Mouse (Mus musculus): Measurements from ENCODE around the gene Hoxc9.

Gene Hoxc9

DNA sequence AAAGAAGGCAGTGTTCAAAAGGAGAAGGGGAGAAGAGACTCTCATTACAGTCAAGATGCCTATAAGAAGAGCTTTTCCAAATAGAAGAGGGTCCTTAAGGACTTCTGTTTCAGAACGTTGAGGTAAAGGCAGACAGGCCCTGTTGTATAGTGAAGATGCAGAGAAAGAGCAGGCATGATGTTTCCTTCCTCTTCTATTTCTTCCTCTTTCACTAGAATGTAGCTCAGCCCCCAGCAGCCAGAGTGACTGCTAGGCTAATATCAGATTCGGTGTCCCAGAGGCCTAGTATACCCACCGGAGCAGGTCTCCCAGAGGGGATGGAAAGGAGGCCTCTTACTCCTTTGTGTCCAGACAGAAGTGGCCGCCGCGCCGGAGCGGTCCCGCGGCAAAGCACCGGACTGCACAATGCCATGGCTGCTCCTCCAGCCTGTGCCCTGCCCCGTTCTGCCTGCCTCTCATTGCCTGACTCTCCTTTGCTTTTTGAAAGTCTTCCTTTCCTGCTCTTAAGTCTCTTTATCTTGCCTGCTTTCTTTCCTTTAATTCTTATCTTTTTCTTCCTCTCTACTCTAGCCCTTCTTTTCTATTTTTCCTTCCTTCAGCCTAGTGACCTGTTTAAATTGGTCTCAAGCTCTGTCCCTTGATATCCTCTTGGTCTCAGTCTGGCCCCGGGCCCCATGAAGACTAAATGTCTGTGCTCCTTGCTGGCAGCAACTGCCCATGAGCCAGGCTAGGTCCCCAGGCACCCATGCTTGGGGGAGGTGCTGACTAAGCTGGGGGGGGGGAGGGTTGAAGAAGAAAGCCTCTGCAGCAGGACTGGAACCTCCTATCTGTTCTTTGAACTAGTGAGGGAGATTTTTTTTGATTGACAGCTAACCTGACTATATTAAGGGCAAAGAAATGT lies 2.6 kb downstream of the Hoxc9 start:
- DNase-seq = no peak

GRCm38 (mm10) chr15:102979936-102980335 lies 3.7 kb downstream of the Hoxc9 start:
- DNase-seq = no peak

- DNase-seq = no peak
Observed at GRCm38 (mm10) chr15:102980352-102980751, 4.1 kb downstream of the Hoxc9 start.

DNA sequence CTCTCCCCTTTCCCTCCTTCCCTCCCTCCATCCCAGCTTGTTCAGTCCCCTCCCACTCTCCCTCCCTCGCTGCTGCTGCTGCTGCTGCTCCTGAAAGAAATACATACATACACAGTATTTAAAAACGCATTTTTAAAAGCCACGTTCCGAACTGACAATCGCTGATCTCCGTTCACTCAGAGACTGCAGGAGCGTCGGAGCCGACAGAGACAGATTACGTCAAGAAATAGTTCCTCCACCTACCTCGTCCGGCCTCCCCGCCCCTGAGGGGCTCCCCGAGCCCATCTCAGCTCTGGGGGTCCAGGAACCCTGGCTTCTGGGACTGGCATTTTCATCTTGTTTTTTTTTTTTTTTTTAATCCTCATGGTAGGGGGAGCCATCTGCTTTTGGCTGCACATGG lies 4.7 kb downstream of the Hoxc9 start:
- DNase-seq = no peak

GRCm38 (mm10) chr15:102981379-102982288 lies 5.4 kb downstream of the Hoxc9 start:
- no peak for DNase-seq

DNA sequence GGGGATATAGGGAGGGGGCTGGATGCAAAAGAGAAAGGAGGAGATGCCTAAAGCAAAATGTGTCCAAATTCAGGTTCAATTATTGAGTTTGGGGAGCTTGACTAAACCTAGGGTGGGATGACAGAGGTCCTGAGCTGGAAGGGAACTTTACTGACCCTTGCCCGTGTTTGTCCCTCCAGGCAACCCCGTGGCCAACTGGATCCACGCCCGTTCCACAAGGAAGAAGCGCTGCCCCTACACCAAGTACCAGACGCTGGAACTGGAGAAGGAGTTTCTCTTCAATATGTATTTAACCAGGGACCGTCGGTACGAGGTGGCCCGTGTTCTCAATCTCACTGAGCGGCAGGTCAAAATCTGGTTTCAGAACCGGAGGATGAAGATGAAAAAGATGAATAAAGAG lies 7.5 kb downstream of the Hoxc9 start:
- no peak for DNase-seq

DNA sequence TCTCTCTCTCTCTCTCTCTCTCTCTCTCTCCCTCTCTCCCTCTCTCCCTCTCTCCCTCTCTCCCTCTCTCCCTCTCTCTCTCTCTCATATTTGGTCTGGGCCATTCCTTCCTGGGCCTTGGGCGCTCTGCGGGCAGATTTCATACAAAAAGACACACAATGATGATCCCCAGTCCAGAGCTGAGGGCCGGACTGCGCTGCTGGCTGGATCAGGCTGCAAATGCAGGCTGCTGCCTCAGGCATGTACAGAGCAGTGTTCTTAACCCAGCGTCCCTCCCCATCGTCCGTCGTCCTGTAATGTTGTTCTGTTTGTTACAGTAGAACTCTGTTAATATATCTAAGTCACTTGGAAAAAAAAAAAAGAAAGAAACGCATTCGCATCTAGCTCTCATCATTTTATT lies 8.3 kb downstream of the Hoxc9 start:
- no peak for DNase-seq

DNA sequence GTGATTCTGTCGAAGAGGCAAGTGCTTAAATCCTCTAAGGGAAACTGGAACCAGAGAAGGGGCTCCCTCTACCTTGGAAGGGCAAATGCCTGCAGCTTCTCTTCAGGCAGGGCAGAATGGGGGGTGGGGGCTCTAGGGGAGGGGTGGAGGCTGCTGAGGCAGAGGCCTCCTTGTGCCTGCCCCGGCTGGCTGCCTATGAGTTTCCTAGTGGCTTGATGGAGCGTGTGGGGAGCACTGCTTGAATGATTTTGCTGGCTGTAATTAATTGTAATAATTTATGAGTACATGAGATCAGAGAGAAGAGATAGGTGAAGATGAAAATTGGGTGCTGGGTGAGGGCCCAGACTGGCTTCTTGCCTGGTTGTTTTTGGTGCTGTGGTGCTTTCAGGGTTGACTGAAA lies 8.7 kb downstream of the Hoxc9 start:
- no peak for DNase-seq

GRCm38 (mm10) chr15:102987124-102987833 lies 11.0 kb downstream of the Hoxc9 start:
- DNase-seq = peak; percentile 84

- DNase-seq = no peak
Observed at GRCm38 (mm10) chr15:102988078-102988477, 11.8 kb downstream of the Hoxc9 start.

- no peak for DNase-seq
Observed at GRCm38 (mm10) chr15:102990461-102991397, 14.5 kb downstream of the Hoxc9 start, which contains the start of gene Hoxc8. TSS of gene Hoxc8 (plus strand) at chr15:102990607.

GRCm38 (mm10) chr15:102991782-102992181 lies 15.5 kb downstream of the Hoxc9 start:
- no peak for DNase-seq

- no peak for DNase-seq
Observed at GRCm38 (mm10) chr15:102992206-102992605, 16.0 kb downstream of the Hoxc9 start.

- DNase-seq = no peak
Observed at GRCm38 (mm10) chr15:102992863-102993262, 16.6 kb downstream of the Hoxc9 start.

- DNase-seq = no peak
Observed at GRCm38 (mm10) chr15:102996548-102996947, 20.3 kb downstream of the Hoxc9 start.

- DNase-seq = no peak
Observed at GRCm38 (mm10) chr15:102997431-102997830, 21.2 kb downstream of the Hoxc9 start.

DNA sequence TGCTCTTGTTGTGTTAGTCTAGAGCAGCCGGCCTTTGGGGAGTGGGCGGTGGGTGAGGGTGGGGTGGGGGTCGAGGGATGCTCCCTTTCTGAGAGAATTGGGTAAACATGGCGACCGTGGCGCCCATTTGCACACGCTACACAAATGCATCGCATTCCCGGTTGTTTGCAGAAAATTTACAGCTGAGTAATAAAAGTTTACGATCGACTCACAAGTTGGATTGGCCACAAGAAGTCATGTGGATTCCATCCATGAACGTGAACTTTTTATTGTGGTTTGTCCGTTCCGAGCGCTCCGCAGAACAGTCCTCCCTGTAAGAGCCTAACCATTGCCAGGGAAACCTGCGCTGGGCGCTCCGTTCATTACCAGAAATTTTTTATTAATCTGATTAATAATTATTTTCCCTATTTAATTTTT lies 21.7 kb downstream of the Hoxc9 start, which contains the start of gene Hoxc6:
Hoxc6 (plus strand) TSS at position 319 of the 417 bp plus-strand sequence.
- DNase-seq = no peak

DNA sequence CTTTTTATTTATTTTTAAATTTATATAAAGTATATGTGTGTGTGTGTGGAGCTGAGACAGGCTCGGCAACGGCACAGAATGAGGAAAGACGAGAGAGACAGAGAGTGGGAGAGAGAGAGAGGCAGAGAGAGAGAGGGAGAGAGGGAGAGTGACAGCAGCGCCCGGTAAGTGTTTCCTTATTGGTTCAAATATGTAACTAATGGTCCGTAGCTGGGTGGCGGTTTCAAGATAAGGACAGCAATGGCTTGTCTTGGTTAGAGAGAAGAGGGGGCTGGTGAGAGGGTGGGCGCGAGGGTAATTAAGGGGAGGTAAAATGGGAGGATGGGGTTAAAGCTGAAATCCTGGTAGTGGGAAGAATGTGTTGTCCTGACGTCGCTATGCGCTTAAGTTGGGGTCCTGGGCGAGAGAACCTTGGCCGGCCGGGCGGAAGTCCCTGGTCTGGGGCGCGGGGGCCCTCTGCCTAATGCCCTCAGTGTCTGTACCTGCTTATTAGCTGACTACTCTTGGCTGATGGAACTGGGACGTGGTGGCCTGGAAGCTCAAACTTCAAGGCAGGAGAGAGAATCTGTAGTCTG lies 22.5 kb downstream of the Hoxc9 start:
- no peak for DNase-seq

DNA sequence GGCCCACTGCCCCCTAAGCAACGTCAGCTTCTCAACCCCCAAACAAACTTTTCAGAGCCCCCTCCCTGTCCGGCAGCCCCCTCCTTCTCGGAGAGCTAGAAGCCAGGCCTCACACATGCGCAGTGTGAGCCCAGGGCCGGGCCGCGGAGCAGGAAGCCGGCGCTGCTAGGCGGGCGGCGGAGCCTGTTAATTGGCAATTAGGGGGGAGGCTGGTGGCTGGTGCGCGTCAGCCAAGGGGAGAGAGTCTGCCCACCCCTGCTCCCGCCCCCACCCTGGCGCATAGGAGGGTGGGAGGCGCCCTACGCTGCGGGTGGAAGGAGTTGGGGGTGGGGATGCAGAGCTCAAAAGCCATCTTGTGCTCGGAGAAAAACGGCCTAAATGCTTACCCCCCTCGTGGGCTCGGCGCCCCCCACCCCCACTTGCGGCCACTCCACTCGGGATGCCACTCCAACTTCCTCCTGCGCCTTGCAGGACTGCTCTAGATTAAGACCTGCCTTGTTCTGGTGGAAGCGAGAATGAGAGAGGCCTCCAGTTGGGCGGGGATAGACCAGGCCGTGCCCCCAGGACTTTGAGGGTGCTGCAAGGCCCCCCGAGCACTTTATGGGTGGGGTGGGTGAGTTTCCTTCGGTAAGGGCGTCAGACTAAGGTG lies 23.1 kb downstream of the Hoxc9 start:
- DNase-seq = no peak

- no peak for DNase-seq
Observed at GRCm38 (mm10) chr15:102999955-103000354, 23.7 kb downstream of the Hoxc9 start.

GRCm38 (mm10) chr15:103000501-103000901 lies 24.3 kb downstream of the Hoxc9 start:
- no peak for DNase-seq

Measured in cerebellum, adult 11 months (tissue).